18 mouse cellular contexts compared by ENCODE assay signal in genomic region chr6:147313331-147313730, GRCm38 (mm10). TPM values are rescaled to one million over a fixed set of nuclear protein-coding genes. Genes with fewer than 3 reads are reported as not detected.
A peak's percentile ranks its signal among the peaks of the same experiment; 100 is the strongest.
DNase-seq lines count a peak whose midpoint lies in the region; ATAC-seq and TF ChIP-seq lines count a peak whose summit lies in the region.
"Had no signal": no experiment of that assay in that cellular context is flagged by ENCODE, and none has a peak within 500 bp of the region (broad histone marks: within the 10 kb centered on the region; RNA-seq: fewer than 3 reads in every experiment).

No protein-coding gene starts in this region.

- no peak for DNase-seq in kidney, postnatal 14 days
- peak; percentile 43 for DNase-seq in kidney, postnatal 0 days (ENCODE audit: low spot score)
- DNase-seq in kidney, adult 9 months, result no peak
- no peak for DNase-seq in right cerebral cortex, postnatal 14 days
- DNase-seq: adrenal gland, adult 2 months; adrenal gland, postnatal 10 days; adrenal gland, postnatal 25 days; cerebellum, adult 11-12 months; cerebellum, adult 2 months; cerebellum, adult 9-10 months; cerebellum, postnatal 10 days; cerebellum, postnatal 25 days; forebrain, postnatal 0 days had no signal

- H3K4me2 ChIP-seq in kidney, embryonic 15.5 days, result no peak overlapping the region
- H3K4me2 ChIP-seq in kidney, postnatal 0 days (ENCODE audit: low read length), result no peak overlapping the region
- H3K4me2 ChIP-seq: embryonic facial prominence, embryonic 12.5 days; forebrain, embryonic 13.5 days; forebrain, embryonic 15.5 days had no signal

- no peak overlapping the region for H3K4me3 ChIP-seq in kidney, embryonic 15.5 days (replicated peaks)
- H3K4me3 ChIP-seq in kidney, postnatal 0 days (replicated peaks; ENCODE audit: low read depth, low read length), result no peak overlapping the region
- H3K4me3 ChIP-seq: embryonic facial prominence, embryonic 10.5 days; embryonic facial prominence, embryonic 12.5 days; forebrain, embryonic 13.5 days; forebrain, embryonic 15.5 days had no signal

- H3K36me3 ChIP-seq in kidney, embryonic 15.5 days, result no peaks in the 10 kb centered on the region
- H3K36me3 ChIP-seq in kidney, postnatal 0 days (ENCODE audit: insufficient read depth, low read length), result no peaks in the 10 kb centered on the region
- H3K36me3 ChIP-seq: embryonic facial prominence, embryonic 10.5 days; embryonic facial prominence, embryonic 12.5 days; forebrain, embryonic 15.5 days had no signal

- no peak overlapping the region for H3K9ac ChIP-seq in kidney, embryonic 15.5 days
- H3K9ac ChIP-seq in kidney, postnatal 0 days (ENCODE audit: low read depth, low read length), result no peak overlapping the region
- H3K9ac ChIP-seq: embryonic facial prominence, embryonic 12.5 days; forebrain, embryonic 13.5 days; forebrain, embryonic 15.5 days; forebrain, postnatal 0 days had no signal

- H3K9me3 ChIP-seq in kidney, embryonic 15.5 days (replicated peaks), result no peaks in the 10 kb centered on the region
- H3K9me3 ChIP-seq in kidney, postnatal 0 days (replicated peaks; ENCODE audit: low read length), result no peaks in the 10 kb centered on the region
- H3K9me3 ChIP-seq: embryonic facial prominence, embryonic 10.5 days; embryonic facial prominence, embryonic 12.5 days; forebrain, embryonic 13.5 days; forebrain, embryonic 15.5 days had no signal

- no peaks in the 10 kb centered on the region for H3K27me3 ChIP-seq in kidney, embryonic 15.5 days
- no peaks in the 10 kb centered on the region for H3K27me3 ChIP-seq in kidney, postnatal 0 days (ENCODE audit: insufficient read depth, low read length)
- H3K27me3 ChIP-seq: embryonic facial prominence, embryonic 12.5 days; forebrain, embryonic 13.5 days; forebrain, embryonic 15.5 days had no signal

- peak; percentile 53; the same call in 1 of the 2 replicates for ATAC-seq in kidney, embryonic 15.5 days (replicated peaks; ENCODE audit: low FRiP score)
- ATAC-seq in kidney, postnatal 0 days (replicated peaks; ENCODE audit: low FRiP score, low read depth), result no peak
- ATAC-seq: forebrain, embryonic 13.5 days; forebrain, embryonic 15.5 days; forebrain, postnatal 0 days had no signal

- peaks cover 11% of the 10 kb centered on the region; the same call in 1 of the 2 replicates for H3K4me1 ChIP-seq in kidney, embryonic 15.5 days
- H3K4me1 ChIP-seq in kidney, postnatal 0 days (replicated peaks; ENCODE audit: insufficient read depth, low read length), result no peaks in the 10 kb centered on the region
- H3K4me1 ChIP-seq: embryonic facial prominence, embryonic 12.5 days; forebrain, embryonic 13.5 days; forebrain, embryonic 15.5 days had no signal

- no peak for TF ChIP-seq CTCF in kidney, postnatal 0 days (IDR thresholded peaks at IDR 0.05; ENCODE audit: low read depth)

- peak overlapping the region; percentile 23; the same call in 1 of the 2 replicates for H3K27ac ChIP-seq in kidney, embryonic 15.5 days
- no peak overlapping the region for H3K27ac ChIP-seq in kidney, postnatal 0 days
- H3K27ac ChIP-seq: embryonic facial prominence, embryonic 10.5 days; embryonic facial prominence, embryonic 12.5 days; forebrain, embryonic 13.5 days; forebrain, embryonic 15.5 days had no signal

RNA-seq across cellular contexts. Expression of gene Pthlh, which starts 49.3 kb away (rescaled TPM):
- 1.2 and 1.4 TPM in 2 replicates for polyA plus RNA-seq in kidney, embryonic 15.5 days (2015; fragmentation: Nextera tagmentation; extraction: Ambion mirVana)
- 1.4 and 2.5 TPM in 2 replicates for polyA plus RNA-seq in kidney, postnatal 0 days (2015; fragmentation: Nextera tagmentation; extraction: Ambion mirVana)
